Mouse (Mus musculus): ENCODE data around the gene Sqstm1.

Sqstm1 gene

DNA sequence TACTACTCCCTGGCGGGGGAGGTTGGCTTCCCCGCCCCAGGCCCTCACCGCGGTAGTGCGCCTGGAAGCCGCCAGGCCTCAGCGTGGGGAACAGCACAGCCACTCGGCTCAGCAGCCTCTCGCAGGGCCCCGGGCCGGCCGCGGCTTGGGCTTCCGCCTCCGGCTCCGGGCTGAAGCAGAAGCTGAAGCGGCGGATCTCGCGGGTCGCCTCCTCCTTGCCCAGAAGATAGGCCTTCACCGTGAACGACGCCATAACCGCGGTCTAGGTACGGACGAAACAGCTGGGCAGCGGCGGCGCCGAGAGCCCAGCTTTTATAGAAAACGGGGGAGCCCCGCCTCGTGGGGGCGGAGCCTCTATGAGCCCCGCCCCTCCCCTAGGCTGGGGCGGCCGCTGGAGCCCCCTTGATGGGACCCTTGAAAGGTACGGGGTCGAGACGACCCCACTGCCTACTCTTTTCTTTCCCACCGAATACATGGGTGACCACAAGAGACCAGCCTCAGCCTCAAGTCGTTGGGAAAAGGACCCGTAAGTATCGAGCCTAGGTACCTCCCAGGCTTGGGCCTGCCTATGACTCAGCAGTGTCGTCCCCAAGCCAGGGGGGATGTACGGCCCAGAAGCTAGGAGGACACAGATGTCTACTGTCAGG lies at the start of gene Sqstm1, which contains the start of gene Mgat4b:
TSS of gene Sqstm1 (minus strand) at position 323 of the 647 bp plus-strand sequence.
TSS of gene Mgat4b (plus strand) at position 386 of the 647 bp plus-strand sequence.
- DNase-seq (ENCODE audit: low spot score): no peak

DNA sequence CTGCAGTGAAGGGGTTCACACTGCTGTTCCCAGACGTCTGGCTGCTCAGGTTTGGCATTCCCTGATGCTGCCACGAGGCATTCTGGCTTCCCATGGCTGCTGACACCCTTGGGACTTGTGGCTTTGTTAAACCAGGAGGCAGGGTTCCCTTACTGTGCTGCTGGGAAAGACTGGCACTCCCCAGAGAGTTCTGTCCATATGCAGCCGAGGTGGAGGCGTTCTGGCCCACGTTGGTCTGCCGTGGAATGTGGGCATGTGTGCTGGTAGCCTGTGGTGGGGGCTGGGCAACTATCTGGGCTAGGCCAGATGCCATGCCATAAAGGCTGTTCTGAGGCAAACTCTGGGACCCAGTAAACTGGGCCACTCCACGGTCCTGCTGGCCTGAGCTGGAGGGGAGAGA lies 47.7 kb upstream of the Sqstm1 start:
- no peak for DNase-seq (ENCODE audit: low spot score)

DNA sequence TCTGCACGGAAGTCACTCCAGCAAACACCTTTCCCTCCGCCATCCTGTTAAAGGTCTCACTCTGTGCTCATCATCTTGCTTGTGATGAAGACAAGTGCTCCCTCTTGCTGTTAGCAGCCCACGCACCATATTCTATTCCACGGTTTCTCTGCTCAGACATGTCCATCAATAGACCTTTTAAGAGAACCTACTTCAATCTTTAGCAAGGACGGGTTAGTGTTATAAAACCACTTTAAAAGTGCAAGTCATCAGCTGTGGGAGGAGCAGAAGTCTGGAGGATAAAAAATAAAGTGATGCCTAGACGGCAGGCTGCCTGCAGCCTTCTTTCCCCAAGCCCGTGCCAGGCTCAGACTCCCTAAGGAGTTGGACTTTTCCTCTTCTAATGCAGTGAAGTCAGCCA lies 46.0 kb upstream of the Sqstm1 start:
- DNase-seq (ENCODE audit: low spot score): no peak

DNA sequence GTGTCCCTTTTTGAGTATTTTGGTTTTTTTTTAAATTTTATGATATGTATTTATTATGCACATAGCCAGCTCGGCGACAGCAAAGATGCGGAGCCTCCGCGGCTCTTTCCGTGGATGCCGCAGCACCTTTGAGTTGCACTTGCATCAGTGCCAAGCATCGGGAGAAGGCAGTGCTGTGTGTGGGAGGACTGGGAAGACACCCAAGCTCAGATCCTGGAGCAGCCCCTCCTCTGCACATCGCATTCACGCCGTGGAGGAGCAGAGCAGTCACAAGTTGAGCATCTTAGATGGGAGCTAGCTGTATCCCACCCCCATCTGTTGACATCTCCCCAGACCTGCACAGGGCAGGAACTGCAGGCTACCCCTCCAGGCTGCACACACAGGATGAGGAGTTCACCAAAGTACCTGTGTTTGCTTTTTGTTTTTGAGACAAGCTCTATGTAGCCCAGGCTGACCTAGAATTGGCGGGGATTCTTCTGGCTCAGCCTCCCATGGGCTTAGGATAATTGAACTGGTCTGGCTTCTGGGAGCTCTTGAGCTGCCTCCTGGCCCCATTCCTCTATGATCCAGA lies 43.5 kb upstream of the Sqstm1 start:
- peak; percentile 65 for DNase-seq (ENCODE audit: low spot score)

DNA sequence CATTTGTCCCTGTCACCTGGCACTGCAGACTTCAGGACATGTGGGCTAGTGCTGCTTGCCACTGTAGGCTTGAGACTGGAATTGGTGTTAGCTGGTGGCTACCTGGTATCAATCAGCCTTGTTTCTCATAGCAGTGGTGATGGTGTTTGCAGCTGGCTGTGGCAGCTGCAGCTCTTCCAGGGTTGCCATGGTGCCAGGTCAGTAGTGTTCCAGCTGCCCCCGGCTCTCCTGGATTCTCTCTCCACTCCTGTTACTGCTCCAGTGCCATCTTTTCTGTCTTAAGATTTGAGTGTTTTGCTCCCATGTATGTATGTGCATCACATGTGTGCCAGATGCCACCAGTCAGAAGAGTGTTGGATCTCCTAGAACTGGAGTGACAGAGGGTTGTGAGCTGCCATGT lies 42.8 kb upstream of the Sqstm1 start:
- DNase-seq (ENCODE audit: low spot score): no peak

DNA sequence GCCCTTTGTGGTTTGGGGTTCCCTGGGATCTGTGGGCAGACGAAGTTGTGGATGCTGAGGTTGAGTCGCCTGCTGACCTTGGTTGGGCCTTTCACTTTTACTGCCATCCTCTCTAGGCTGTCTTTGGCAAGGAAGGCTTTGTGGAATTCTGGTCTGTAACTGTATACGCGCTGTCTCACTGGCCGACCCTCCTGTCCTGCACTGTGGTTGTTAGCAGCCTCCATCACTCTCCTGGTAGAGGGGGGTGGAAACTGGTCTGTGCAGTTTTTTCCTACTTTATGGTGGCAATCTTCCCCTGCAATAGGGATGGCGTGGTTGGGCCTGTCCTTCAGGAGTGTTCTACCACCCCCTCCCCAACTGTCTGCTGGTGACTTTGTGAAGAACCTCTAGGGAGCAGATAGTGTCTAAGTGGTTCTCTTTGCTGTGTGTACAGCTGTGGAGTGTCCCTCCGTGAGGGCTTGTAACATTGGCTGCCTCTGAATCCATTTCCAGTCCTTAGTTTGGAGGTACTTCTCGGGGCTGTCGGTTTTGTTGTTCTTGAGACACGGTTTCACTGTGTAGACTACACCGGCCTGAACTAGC lies 42.1 kb upstream of the Sqstm1 start:
- DNase-seq (ENCODE audit: low spot score): no peak

DNA sequence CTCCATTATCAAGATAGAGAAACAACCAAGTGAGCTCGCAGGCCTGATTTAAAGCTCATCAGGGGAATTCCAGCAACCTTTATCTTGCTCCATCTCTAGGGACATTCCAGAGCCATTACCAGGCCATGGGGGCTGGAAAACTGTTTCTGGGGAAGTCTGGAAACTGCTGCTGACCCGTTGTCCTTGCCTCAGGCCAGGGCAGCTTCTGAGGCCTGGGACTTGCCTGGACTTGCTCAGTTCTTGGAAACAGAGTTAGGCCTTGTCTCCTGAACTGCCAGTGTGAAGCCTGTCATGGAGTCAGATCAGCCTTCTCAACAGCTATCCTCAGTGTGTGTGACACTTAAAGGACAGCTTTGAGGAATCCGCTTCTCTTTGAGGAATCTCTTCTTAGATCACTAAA lies 41.5 kb upstream of the Sqstm1 start:
- no peak for DNase-seq (ENCODE audit: low spot score)

DNA sequence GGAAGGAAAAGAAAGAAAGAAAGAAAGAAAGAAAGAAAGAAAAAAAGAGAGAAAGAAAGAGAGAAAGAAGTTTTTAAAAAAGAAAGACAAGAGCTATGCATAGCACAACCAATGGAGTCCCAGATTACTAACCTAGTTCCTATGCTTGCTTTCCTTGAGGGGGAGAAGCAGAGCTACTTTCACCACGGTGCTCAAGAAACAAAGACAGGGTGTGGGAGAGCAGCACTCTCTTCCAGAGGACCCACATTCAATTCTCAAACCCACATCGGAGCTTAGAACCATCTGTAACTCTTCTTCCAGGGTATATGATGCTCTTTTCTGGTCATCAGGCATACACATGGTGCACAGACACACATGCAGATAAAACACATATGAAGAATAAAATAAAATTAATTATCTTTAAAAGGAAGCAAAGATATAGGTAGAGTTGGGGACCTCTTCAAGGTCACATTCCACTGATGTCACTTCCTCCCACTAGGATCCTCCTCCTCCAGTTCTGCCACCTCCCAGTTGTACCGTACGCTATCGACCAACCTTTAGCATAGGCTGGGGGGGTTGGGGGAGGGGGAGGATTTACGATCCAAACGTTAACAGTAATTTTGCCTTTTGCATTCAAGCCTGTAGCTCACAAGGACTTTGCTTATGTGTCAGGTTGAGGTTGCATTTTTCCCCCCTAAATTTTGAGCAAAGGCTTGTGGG lies 38.0 kb upstream of the Sqstm1 start:
- no peak for DNase-seq (ENCODE audit: low spot score)

DNA sequence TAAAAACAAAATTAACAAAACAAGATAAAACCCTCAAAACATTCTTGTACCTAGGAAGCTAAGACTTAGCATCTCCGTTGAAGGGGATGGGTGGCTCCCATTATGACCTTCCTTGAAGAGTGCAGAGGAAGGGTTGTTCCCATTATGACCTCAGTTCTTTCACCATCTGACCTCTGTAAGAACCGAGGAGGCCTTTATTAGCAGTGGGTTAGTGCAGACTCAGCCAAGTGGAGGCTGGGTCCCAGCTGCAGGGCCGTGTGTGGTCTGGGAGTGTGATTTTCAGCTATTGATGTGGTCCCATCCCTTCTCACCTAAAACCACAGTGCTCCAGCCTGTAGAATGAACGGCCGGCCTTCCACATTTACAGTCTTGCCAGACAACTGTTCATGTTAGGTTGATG lies 34.6 kb upstream of the Sqstm1 start:
- DNase-seq (ENCODE audit: low spot score): no peak

DNA sequence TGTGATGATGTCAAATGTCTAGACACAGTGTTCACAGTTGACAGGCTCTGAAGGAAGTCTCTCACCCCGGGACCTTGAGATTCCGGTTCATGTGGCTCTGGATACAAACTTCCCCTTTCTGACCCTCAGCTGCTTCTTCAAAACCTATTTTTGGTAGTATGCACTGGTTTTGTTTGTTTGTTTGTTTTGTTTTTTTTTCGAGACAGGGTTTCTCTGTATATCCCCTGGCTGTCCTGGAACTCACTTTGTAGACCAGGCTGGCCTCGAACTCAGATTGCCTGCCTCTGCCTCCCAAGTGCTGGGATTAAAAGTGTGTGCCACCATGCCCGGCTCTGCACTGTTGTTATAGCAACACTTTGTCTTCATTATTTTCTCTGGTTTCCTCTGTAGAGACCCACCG lies 33.3 kb upstream of the Sqstm1 start:
- no peak for DNase-seq (ENCODE audit: low spot score)

DNA sequence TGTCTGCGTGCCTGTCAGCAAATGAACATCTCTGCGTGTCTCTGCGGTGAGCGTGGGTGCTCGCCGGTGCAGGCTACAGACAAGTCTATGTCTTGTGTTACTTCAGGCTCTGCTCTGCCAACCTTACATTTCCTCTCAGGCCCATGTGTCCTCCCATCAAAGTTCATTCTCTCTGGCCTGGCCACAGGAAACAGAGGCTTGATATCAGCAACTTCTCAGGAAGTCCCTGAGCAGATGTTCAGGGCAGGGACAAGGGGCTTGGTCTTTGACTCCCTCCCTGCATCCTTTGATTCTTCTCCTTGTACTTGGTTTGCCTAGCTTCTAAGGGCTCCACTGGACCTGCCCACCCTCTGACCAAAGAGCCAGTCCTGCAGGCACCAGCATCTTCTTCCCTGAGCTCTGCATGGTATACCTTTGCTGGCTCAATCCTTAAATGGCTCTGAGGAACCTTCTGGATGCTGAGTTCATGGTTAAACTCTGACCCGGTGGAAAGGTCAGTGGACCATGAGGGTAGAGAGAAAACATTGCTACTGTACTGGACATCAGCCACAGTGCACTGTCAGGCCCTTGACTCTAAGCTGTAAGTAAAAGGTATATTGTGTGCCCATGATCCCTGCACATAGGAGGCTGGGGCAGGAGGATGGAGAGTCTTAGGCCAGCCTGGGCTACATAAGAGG lies 29.7 kb upstream of the Sqstm1 start:
- no peak for DNase-seq (ENCODE audit: low spot score)

DNA sequence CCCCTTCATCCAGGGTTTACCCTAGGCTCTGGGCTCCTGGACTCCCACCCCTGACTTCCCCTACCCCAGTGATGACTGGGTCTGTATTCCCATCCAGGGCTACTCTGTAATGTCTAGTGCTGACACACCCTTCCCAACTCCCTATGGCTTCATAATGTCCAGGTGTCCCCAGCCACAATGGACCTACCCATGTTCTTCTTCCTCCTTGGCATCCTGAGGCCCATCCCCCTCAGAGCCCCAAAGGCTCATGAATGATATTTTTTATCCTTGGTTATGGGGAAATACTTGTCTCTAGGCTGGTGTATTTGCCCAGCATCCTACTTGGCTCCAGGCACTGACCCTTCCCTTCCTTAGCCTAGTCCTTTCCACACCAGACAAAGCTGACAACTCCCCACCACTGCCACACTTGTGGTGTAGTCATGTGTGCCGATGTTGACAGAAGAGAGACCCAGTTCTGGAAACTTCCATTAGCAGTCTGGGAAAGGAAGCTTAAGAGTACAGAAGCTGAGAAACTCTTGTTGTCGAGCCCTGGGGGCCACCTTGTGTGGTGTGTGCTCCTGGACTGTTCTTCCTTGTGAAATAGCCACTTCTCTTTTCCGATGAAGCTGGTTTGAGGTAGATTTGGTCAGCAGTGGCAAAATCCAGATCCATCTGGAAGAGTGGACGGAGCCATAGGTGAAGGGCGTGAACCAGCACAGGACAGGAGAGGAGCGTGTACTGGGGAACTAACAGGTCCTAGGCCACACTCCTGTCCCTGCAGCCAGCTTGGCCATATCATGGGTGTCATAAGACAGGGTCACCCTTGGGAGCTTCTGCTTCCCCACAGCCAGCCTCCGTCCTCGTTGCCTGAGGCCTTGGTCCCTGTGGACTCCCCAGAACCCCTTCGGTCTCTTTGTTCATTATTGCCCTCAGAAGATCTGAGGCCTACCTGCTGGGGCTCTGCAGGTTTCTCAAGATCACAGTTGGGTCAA lies 28.5 kb upstream of the Sqstm1 start:
- DNase-seq (ENCODE audit: low spot score): no peak

DNA sequence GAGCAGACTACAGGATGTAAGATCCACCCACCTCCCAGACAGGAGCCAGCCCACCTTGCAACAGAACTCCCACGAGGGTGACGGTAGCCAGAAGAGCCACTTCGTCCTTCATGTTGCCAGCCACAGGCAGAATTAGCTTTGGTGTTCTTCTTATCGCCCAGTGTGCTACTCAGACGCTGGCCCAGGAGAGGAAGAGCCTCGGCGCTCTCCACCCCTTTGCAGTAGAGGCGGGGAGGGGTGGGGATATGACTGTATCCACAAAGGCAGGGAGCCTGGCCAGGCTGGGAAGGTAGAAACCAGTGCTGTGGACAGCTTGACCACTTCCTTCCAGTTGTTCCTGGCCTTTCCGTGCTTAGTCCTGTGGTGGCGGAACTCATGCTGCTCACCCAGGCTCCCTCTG lies 27.7 kb upstream of the Sqstm1 start, which contains the start of gene Ltc4s:
TSS of gene Ltc4s (minus strand) at position 293 of the 400 bp plus-strand sequence.
- no peak for DNase-seq (ENCODE audit: low spot score)

DNA sequence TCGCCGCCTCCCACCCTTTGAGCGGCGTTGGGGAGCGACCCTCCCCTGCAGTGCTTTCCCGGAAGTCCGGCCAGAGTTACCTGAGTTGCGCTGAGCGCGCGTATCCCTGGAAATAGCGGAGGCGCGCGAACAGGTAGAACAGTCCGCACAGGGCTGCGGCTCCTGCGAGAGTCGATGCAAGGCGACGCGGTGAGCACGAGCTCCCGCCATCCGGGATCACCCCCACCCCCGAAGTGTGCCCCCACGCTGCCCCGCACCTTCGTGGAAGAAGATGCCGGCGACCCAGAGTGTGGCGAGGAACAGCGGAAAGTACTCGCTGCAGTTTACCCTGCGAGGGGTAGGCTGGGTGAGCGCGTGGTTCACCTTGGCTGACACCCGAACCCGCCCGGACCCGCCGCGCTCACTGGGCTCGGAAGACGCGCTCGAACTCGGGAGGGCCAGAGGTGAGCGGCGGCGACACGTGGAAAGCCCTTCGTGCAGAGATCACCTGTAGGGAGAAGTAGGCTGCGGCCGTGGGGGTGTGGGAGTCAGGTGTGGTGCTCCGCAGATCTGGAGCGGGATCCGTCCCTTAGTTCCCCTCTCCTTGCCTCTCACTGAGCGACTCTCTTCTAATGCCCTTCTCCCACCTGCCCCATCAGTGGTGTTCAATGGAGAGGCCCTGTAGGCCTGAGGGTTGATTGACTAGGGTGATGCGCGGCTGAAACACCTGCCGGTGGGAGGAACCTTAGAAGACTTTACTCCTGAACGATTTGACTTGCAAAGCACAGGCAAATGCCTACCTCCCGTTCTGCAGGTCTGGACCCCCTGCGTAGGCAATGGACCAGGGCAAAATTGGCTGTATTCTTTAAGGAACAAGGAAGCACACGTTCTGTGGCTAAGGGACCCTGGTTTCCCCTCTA lies 26.6 kb upstream of the Sqstm1 start:
- DNase-seq (ENCODE audit: low spot score): no peak

DNA sequence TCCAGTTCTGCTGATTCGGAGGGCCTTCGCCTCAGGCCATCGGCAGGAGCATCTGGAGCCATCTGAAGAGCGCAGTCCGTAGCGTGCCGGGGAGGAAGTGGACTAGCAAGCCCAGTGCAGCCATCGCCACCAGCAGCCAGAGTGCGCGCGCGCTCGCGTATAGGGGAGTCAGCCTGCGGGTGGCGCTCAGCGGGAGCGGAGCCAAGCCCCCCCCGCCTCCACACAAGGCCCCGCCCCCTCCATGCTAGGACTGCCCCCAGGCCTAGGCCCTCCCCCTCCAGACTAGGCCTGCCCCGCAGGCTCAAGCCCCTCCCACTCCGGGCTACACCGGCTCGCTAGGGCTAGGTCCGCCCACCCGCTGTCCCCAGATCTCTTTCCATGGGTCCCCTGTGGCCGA lies 25.9 kb upstream of the Sqstm1 start:
- no peak for DNase-seq (ENCODE audit: low spot score)

DNA sequence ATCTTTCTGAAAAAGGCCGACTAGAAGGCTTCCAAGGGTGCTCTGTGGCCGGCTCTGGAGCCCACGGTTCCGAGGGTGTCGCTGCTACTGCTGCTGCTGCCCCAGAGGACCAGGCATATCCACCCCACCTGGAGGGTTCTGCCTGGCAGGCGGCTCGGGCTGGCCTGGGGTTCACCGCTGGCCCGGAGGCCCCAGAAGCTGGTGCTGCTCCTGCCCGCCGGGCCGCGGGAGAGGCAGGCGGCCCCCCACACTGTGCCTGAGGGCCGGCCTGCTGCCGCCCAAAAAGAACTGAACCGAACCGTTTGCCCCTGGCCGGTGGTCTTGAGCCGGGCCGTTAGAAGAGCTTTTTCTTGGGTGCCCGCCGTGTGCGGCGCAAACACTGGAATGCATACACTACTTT lies 24.0 kb upstream of the Sqstm1 start:
- DNase-seq (ENCODE audit: low spot score): no peak

DNA sequence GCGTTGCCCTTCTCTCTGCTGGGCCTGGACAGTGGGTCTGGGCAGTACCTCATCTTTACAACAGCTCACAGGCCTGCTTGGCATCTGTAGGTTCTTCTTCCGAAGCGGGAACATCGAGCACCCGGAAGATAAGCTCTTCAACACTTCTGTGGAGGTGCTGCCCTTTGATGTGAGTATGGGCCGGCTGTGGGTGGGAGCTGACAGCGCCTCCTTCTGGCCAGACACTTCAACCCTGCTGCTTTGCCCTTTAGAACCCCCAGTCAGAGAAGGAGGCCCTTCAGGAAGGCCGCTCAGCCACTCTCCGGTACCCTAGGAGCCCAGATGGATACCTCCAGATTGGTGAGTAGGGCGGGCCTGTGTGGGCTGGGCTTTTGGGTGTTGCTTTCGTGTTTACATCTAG lies 23.4 kb upstream of the Sqstm1 start:
- no peak for DNase-seq (ENCODE audit: low spot score)

DNA sequence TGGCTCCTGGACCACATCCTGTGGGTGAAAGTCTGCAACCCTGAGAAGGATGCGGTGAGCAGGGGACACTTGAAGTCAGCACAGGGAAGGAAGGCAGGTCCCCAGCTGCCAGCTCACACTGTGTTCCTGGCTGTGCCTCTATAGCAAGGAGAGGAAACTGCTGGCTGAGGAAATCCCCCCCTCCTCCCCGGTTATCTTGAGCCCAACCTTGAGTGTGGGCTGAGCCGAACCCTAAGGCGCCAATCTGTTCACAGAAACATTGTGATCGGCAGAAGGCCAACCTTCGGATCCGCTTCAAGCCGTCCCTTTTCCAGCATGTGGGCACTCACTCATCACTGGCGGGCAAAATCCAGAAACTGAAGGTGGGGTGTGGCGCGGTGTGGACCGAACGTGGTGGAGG lies 22.4 kb upstream of the Sqstm1 start:
- DNase-seq (ENCODE audit: low spot score): no peak

DNA sequence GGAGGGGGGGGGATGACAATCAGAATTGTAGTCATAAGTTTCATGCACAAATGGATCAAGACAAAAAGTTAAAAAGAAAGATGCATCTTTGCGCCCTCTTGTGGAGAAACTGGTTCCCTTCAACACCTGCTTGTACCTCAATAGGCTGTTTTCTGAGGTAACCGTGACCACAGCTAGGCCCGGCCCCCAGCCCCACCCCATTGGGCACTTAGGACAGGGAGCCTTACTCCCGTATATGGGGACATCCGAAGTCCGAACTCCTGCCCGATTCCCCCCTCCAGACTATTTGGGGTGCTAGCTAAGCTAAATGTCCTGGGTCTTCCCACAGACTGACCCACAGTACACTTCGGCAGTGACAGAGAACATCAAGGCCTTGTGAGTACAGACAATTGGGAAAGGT lies 20.8 kb upstream of the Sqstm1 start:
- no peak for DNase-seq (ENCODE audit: low spot score)

All from layer of hippocampus, adult 9-10 months (tissue).